Mouse (Mus musculus) embryo, embryonic 10.5 days (tissue): ENCODE measurements at regions not wholly inside any gene's neighbourhood (a gene's known extent, or its start where the extent isn't known, plus 50 kb on each side); places are given as distances from the start of the nearest gene placed in this dataset.

Source experiments
- DNase-seq: peaks from one replicate; pipeline ENCODE4 v3.0.0-alpha.2; 2015; ENCODE audit warnings: low spot score

DNA sequence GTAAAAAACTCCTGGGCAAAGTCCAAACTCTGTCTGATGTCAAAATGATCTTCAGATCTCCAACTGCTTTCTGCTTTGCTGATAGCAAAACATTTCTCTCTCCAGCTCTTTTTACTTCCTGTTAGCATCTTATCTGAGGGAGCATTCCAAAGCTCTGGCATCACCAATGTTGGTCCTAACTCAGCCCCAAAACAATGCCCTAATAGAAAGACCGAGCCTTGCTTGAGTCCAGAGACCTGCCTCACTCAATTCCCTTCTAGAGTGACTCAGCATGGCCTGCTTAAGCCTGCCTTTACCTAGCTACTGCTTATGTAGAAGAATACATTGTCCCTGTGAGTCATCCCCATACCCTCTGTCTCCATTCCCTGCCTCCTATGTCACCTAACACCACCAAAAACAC, 1721.6 kb downstream of the Grik2 start:
- no peak for DNase-seq

DNA sequence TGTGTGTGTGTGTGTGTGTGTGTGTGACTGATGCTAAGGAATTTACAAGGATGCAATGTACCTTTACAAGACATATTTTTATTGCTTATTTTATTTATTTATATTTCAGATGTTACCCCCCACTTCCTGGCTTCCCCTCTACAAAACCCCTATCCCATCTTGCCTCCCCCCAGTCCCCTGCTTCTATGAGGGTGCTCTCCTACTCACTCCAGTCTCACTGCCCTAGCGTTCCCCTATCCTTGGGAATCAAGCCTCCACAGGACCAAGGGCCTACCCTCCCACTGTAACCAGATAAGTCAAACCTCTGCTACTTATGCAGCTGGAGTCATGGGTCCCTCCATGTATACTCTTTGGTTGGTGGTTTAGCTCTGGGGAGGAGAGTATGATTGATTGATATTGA, 1761.3 kb downstream of the Grik2 start:
- DNase-seq, result no peak

DNA sequence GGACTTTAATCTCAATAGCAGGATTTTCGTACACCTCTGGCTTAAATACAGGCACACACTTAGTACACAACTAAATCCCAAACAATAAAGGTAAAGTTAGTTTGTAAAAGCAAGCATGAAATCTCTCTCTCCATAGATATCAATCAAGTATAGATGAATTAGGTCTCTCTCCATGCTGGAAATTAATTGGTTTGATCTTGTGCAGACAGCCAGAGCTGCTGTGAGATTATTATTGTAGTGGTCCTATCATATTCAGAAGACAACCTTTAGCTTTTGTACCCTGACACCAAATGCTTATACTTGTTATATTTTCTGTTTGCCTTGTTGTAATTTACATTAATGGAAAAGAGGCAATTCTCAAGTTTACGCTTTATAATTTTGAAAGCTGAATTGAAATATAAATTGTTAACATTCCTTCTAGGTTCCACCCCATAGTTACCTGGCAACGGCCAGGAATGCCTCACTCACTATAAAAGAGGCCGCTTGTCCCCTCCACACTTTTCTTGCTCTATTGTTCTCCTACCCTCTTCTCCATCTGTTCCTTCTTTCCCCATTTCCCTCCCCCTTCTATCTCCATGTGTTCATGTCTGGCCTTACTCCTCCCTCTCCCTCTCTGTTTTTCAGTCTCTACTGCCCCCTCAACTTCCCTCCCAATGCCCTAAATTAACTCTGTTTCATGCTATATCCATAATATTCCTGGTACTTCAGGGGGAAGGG, 1797.1 kb downstream of the Grik2 start:
- DNase-seq, result peak; percentile 33

DNA sequence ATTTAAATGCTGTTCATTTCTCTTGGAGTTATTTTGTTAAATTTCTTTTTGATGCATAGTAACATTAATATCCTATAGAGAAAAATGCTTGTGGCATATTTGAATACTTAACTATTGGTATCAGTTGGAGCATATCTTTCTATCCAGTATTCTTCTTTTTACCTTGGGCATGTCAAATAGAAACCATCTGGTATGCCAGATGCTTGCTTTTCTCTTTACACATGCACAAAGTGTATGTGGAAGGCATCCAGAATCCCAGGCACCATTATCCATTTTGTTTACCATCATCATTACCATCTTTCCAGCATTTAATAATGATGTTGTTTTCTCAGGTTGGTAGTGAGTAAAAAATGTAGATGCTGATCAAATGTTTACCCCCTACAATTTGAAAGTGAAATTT, 1809.5 kb downstream of the Grik2 start:
- DNase-seq, result no peak
